Mouse (Mus musculus): ENCODE results near the gene Gstt1. TPM values are rescaled to one million over a fixed set of nuclear protein-coding genes. Genes with fewer than 3 reads are reported as not detected.
"Not testable (repeated sequence)": the region's sequence is repeated elsewhere in the genome, so short reads cannot be mapped to it uniquely, and the experiment has no call there.

Gstt1 gene
- total RNA-seq, 2 experiments from 2014 or later = 5.5 to 6.2 TPM

DNA sequence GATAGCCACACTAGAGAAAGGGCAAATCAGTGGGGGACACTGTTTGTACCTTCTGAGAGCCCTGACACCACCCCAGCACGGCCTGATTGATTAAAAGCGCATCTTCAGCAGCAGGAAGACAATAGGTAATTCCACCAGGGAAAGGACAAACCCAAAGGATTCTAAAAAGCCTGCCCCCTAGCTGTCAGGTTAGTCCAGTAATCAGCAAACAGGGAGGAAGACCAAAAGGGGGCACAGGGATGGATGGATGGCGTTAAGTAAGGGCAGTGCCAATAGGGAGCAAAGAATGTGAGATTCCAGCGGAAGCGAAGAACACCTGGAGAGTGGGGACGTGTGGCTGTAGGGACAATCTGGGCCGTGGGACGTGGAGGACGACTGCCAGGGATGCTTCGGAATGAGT, 20.3 kb upstream of the Gstt1 start:
- DNase-seq = no peak

DNA sequence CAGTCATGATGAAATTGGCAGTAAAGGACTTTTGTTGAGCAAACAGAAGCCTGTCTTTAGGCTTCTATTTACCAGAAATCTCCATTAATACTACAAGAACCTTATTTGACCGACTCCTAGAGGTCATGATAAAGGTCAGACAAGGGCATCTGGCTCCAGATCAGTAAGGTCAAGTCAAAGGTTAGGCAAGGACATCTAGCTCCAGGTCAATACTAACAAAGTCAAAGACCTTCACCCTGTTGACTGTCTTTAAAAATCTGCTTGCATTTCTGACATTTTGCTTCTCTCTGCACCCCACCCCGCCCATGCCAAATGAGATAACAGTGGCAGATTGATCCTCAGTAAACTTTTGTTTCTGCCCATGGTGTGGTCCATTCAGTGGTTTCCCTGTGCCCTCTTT, 5.8 kb upstream of the Gstt1 start:
- DNase-seq = no peak

DNA sequence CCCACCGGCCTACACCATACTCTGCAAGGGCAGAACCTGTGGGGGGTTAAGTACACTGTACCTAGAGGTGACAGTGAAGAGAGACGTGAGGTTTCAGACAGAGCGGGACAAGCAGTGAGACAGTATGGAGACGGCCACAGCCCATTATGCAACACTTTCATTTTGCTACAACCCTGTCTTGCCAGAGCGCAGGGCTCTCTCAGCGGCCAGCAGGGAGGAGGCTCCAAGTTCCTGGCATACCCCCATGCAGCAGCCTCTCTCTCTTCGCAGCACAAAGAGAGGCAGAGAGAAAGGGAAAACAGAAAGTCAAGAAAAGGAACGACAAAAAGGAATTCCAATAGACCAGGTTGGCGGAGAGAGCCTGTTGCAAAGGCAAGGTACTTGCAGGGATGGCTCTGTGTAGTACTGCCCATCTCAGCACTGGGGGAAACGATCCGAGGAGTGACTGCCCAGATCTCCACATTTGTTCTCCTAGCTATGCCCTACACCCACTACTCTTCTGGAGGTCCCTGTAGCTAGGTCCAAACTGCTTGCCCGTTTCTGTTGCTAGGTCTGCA, 687 bp downstream of the Gstt1 start:
- peak; percentile 68 for DNase-seq

DNA sequence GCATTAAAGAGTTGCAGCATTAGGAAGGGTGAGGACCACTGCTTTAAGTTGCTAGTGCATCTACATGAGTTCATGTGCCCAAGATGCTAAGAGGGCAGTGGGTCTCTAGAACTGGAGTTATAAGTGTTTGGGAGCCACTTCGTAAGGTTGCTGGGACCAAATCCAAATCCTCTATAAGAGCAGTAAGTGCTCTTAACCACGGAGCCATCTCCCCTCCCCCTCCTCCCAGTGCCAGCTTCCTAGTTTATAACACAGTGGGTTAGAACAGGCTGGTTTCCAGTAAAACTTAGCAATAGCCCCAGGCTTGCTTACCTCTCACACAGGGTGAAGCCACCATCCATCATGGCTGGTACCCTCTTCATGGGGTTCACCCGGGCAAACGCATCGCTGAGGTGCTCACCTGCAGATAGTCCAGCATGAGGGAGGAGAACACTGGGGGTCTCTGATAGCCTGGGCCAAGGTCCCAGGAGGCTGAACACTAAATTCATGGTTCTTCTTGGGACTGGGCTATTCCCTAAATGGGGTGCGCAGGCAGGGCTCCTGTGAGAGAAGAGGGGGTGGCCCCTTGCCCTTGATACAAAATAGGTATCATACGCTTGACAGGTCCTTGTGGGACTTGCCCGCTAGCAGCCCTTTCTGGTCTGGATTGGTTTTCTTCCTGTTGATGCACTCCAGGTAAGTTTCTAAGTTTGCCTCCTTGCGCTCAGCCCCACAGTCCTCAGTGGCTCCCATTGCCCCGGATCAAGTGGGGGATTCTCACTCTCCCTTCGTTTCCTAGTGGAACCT, 1.5 kb downstream of the Gstt1 start:
- DNase-seq = no peak

DNA sequence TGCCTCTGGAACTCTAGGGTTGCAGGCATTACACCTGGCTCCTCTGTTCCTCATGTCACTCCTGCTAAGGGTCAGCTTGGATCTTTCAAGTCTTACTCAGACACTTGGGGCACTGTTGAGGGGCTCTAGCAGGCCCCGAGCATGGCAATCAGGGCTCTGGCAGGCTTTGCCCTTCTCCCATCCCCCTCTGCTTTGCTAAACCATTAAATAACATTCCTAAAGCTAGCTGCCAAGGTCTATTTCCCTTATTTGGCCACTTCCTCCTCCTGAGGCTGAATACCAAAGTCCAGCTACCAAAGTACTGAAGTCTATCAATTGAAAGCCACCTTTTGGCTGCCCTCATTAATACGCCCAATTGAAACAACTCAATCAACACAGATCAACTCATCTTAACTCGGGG, 3.5 kb downstream of the Gstt1 start:
- no peak for DNase-seq

DNA sequence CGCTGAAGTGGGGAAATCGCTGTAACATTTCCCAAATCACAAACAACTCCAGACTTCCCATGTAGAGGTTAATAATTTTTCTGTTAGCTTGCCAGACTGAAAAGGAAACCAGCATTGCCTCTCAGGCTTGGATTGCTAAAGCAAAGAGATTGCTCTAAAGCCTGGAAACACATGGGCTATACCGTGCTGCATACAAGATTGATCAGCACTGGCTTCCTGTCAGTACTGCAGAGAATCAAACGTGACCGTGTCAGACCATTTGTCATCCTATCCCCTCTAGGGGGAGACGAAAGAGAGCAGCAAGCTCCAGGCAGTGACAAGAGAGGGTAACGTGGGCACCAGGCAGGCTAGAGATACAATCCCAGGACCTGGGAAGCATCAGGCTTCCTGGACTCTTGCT, 7.6 kb downstream of the Gstt1 start:
- no peak for DNase-seq

DNA sequence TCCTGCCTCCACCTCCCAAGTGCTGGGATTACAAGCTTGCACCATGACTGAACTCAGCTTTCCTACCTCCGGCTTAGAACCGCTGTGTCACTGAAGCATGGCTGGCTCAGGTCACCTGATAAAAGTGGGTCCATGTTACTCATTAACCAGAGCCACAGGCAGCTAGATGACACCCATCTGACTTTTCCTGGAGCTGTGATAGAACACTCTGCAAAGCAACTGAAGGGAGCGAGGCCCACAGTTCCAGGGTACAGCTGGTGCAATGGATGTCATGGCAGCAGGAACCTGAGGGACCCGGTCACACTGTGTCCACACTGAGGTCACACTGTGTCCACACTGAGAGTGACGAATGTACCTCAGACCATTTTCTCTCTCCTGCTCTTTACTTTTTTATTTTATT, 8.5 kb downstream of the Gstt1 start:
- no peak for DNase-seq

DNA sequence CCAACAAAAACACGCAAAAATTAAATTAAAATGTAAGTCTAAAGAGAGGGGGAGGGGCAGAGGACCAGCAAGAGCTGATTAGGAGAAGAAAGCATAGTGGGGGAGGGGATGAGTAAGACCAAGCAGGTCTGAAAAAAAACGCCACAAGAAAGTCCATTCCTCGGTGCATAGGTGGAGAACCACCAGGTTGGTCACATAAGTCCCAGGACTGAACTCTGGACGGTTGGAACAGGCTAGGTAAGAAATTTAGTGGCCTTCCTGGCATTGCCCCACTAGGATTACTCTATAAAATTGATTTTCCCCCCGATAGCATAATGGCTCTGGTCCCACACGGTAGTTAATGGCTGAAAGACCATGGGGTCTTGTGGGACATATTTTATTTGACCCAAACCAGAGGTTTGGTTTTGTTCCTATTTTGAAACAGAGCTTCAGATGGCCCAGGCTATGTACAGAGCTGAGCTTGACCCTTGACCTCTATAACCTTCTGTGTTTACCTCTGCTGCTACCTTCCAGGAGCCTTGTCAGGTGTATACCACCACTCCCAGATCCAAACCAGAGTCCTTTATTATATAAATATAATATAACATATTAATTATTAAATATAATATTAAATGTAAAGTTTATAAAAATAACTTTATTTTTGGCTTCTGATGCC, 9.2 kb downstream of the Gstt1 start:
- DNase-seq = no peak

DNA sequence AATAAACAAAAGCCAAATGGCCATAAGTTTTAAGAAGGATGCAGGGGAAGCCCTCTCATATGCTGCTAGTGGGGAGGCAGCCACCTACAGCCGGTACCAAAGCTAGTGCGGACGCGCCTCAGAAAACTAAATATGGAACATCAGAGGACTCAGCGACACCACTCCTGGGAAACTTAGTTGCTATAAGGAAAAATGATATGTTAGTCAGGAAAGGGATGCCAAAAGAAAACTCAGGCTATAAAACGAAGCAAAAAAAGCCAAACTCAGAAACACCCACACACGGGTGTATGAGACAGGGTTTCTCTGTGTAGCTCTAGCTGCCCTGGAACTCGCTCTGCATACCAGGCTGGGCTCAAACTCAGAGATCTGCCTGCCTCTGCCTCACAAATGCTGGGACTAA, 10.1 kb downstream of the Gstt1 start:
- DNase-seq = no peak

DNA sequence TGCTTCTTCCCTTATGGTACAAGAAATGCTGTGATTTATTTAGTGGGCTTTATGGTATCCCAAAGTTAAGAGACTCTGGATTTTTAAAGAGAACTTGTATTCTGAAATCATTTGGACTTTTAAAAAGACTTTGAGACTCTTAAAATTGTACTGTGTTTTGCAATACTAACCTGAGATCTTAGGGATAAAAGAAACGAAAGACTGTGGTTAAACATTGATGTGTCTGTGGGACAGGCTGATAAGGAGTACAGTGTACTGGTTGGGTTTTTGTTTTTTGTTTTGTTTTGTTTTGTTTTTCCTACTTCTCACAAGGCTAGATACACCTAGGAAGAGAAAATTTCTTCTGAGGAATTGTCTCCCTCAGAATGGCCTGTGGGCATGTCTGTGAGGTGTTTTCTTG, 12.9 kb downstream of the Gstt1 start:
- no peak for DNase-seq

DNA sequence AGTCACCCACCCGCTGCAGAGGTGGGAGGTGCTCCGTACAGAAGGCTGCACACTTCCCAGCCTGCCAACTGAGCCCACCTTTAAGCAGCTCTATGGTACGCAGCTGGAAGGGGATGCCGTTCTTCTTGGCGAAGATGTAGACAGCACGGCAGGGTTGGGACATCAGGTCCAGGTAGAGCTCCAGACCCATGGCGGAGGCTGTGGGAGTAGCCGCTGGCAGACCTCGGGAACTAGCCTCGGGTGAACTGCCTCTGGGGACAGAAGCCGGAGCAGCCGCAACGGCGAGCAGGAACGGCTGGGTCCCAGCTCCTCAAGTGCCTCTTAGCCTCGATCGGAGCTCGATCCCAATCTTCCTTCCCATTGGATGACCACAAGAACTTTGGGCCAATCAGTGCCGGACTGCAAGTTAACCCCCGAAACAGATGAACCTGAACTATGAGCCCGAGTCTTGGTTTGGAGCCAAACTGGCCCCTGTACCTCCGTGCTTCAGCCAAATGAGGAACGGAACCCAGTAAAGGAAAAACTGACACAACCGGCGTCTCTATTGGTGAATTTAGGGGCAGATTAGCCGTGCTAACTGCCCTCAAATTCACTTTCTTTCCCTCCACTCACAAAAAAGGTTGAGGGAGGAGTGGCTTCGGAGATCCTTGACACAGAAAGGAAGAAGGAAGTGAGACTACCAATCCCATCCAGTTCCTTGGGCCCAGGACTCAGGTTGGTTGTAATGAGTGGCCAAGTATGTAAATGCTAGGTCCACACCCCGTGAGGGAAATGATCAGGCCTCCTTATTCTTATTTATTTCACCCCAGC, 17.4 kb downstream of the Gstt1 start, which contains the start of the genes Gm20441 and Gstt3:
TSS of gene Gm20441 (minus strand) at position 186 of the 810 bp plus-strand sequence.
TSS of gene Gstt3 (minus strand) at position 646 of the 810 bp plus-strand sequence.
- DNase-seq = peak; percentile 74

DNA sequence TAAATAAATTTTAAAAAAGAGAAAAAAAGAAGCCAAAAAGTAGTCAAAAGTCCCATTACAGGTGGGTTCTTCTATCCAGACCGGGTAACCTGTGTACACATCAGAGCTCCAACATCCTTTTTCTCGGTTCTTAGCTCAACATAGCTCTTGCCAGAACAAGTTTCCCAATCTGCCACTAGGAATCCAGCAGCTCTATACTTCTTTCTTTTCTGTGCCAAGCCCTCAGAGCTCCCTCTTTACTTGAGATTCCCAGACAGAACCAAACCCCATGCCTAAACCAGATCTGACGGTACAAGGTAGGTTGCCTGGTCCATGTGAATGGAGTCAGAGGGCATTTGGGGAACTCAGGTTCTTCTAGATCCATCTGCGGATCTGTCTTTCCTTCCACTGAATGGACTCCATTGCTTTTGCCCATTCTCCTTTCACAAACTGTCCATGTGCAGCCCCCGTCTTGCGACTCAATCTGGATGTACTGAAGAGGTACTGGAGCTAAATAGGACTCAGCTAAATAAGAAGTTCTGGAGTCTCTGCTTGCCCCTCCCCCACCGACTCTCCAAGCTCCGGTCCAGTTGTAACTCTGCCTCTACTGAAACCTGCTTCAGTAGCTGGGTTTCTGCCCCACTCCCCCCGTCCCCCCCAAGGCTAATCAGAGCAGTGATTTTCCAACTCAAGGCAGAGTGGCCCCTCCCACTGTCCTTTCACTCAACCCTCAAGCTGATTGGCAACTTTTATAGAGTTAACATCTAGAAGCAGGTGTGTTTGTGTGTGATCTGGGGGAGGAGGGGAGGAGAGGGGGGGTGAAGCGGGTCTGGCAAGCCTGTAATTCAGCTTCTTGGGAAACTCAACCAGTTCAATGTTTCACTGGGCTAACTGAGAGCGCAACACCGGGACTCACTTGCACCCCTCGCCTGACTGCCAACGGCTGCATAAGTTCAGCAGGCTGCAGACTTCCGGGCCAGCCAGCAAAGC, 18.9 kb downstream of the Gstt1 start:
- no peak for DNase-seq

DNA sequence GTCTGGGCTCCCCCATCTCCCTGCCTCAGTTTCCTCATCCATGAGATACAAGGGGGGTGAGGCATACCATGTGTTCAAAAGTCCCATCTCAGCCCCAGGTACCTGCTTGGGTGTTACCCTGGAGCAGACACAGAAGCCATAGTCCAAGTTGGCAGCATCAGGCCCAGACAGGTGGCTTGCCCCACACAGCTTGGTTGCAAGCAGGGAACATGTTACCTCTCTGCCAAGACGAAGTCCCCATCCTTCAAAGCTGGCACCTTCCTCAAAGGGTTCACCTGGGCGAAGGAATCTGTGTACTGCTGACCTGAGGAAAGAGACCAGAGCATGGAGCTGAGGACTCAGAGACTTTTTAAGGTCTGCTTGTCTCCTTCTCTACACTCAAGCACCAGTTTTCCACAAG, 20.5 kb downstream of the Gstt1 start:
- DNase-seq = no peak

DNA sequence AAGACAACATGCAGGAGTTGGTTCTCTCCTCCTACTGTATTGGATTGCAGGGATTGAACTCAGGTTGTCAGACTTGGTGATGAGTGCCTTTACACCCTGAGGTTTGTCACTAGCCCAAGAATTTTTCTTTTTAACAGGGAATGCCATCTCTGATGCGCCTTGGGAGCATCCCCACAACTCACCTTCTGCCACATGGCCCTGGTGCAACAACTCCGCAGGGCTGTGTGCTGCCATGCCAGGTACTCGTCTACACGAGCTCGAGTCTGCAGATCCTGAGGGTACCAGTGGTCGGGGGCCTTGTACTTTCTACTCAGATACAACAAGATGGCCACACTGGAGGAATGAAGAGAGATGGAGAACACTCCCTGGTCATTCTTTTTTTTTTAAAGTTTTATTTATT, 21.8 kb downstream of the Gstt1 start:
- DNase-seq = no peak

DNA sequence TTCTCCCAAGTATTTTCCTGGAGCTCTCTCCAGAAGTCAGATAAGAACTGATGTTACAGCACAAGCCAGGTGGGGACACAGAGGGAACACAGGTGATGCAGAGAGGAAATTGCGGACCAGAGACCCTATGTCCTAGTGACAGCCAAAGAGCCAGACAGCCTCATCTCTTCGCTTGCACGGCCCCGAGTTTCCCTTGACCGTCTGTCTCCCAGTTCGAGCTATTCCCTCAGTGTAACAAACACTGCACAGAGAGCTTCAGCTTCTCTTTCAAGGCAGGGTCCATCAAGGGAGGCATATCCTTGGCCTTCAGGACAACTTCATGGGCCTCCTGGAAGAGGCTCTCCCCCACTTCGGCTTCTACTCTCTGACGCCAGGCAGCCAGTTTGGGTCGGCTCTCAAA, 23.8 kb downstream of the Gstt1 start:
- no peak for DNase-seq

DNA sequence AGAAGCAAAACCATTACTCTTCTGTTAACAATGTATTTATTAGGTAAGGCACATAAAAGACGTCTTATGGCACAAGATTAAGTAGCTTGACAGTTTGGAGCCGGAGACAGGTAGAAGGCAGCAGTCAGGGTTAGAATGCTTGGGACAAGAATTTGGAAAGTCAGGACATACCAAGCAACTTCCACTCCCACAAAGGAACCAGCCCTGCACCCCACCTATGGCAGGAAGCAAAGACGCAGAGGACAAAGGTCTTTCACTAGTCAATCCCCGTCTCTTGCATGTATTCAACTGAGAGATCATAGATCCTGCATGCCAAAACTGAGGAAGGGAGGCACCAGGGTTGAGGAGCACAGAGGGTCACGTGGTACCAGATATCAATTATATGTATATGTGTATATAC, 24.3 kb downstream of the Gstt1 start:
- DNase-seq = no peak

DNA sequence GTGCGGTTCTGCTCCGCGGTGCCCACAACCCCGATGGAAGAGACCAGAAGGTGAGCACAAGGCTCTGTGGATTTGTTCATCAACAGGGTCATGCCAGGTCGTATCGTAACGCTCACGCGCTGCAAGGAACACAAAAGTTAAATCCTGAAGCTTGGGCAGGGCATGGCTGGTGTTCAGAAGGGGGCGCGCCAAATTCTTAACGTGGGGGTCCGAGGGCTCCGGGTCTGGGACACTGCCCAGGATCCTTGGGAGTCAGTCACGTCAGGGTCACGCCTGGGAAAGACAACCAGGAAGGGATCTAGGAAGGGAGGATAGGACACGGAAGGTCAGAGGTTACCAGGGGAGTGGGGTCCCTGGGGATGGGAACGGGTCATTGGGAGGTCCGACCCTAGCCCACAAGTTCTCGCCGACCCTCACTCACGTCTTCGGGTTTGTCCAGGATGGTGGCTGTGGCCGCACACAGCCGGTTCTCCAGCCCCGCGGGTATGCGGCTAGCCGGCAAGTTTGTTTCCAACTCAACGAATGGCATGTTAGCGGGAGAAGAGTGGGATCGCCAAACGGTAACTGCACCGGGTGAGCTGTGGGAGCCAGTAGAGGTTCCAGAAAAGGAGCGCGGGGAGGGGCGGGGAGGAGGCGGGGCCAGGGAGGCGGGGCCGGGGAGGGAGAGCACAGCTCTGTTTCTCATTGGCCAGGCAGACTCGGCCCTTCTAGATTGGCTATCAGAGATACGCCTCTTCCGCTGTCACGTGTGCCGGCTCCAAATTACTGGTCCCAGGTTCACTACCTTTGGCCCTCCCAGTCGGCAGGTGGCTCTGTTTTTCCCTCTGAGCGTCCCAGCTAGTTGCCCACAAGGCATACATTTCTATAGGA, 25.4 kb downstream of the Gstt1 start, which contains the start of gene Ddt:
TSS of gene Ddt (minus strand) at position 620 of the 870 bp plus-strand sequence.
- DNase-seq = peak; percentile 88

DNA sequence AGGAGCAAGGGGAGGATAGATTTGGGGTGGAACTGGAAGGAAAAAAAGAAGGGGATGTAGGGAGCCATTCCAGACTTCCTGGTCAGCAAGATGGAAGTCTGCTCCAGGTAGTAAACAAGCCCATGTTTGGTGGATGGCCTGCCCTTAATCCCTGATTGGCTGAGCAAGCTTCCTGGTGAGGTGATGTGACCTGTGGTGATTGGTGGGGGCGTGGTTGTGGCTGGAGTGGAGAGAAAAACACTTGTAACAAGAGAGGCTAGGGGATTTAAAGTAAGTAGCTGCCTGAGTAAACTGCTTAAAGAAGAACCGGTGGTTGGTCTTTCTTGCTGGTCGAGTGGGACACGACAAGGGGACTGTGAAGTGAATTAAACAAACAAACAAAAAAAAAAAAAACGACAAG, 30.6 kb downstream of the Gstt1 start:
- DNase-seq = not testable (repeated sequence)

DNA sequence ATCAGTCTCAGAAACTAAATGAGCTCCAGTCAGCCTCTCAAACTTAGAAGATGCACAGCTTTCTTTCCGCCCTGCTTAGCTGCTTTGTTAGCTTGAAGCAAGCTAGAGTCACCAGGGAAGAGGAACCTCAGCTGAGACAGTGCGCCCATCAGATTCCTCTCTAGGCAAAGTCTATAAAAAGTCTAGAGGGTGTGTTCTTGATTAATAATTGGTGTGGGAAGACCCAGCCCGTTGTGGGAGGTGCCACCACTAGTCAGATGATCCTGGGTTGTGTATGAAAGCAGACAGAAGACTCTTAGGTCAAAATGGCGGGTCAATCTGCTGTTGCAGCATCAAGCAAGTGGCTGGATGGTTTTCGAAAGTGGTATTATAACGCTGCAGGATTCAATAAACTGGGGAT, 31.5 kb downstream of the Gstt1 start:
- no peak for DNase-seq
